Mouse (Mus musculus) cerebellum, adult 2 months (tissue): Measurements from ENCODE around the gene Insig2.

Experiments used
- CTCF ChIP-seq: fragments of 200-500 bp; IDR thresholded peaks from 2 replicates; pipeline ENCODE4 v1.5.1; 2011; ENCODE audit warnings: low read depth, mild to moderate bottlenecking, control low read depth, low read length, moderate library complexity, borderline replicate concordance; ENCODE audit not compliant: insufficient read depth
- POLR2A ChIP-seq: fragments of 200-500 bp; IDR thresholded peaks from 2 replicates; pipeline ENCODE4 v1.6.1; 2011; ENCODE audit warnings: low read length, control low read depth, borderline replicate concordance; ENCODE audit not compliant: insufficient read depth

DNA sequence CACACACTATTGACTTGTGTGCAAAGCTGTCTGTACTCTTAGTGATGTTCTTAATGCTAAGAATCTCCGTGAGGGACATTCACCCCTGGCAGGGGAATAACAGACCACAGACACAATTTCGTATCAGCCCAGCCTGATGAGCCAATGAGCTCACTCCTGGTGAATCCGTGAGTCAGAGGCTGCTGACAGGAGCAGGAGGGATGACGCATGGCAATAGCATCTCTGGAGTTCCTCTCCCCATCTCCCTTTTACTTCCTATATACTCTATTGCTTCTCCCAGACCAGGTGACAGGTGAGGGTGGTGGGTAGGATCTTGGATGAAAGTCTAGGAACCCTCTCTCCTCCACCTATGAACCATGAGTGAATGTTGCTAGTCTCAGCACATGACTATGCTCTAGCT lies 28.2 kb upstream of the Insig2 start:
- TF ChIP-seq POLR2A (no peak), CTCF (no peak)
